Mouse (Mus musculus) CH12.LX (cell line): Measurements from ENCODE around the gene Tpsab1. TPM values are rescaled to one million over a fixed set of nuclear protein-coding genes. Genes with fewer than 3 reads are reported as not detected.

Source experiments
- DNase-seq: peaks from one replicate; pipeline ENCODE4 v3.0.0-alpha.2; 2013; ENCODE audit errors: extremely low read depth
- H3K27ac ChIP-seq: 2 replicates; pipeline ENCODE4 v1.5.1; 2012; ENCODE audit warnings: low read depth, mild to moderate bottlenecking, control low read depth, moderate library complexity; ENCODE audit not compliant: insufficient read depth
- H3K27me3 ChIP-seq: replicated peaks from 2 replicates; pipeline ENCODE3; 2012; ENCODE audit warnings: inconsistent platforms
- H3K36me3 ChIP-seq, 2 experiments: replicated peaks in 1 of 2; 2 replicates each; pipeline versions ENCODE3 to v1.6.1; 2012; ENCODE audit warnings: inconsistent platforms in 1 of 2, low read length in 1 of 2, mild to moderate bottlenecking in 1 of 2, mixed read lengths in 1 of 2, moderate library complexity in 1 of 2; ENCODE audit not compliant: control insufficient read depth in 1 of 2, insufficient read depth in 1 of 2
- H3K4me1 ChIP-seq, 2 experiments: 2 replicates each; pipeline ENCODE4 v1.6.1; 2012; ENCODE audit warnings: inconsistent platforms in 1 of 2, moderate library complexity in 1 of 2; ENCODE audit not compliant: insufficient read depth in 2 of 2, control insufficient read depth in 1 of 2
- H3K4me2 ChIP-seq: 2 replicates; pipeline ENCODE4 v1.6.1; 2012; ENCODE audit warnings: low read depth, mild to moderate bottlenecking, control low read depth; ENCODE audit not compliant: poor library complexity, insufficient read depth, severe bottlenecking
- H3K4me3 ChIP-seq, 3 experiments: fragments of 150-350 bp in 1 of 3; sonication (generic) in 1 of 3; replicated peaks in 1 of 3; 2 replicates each; pipeline versions ENCODE3 to v1.5.1; 2011 to 2012; ENCODE audit warnings: low read depth in 2 of 3, low read length in 2 of 3, mild to moderate bottlenecking in 2 of 3, moderate library complexity in 2 of 3, control low read depth in 1 of 3, improper control_type of control experiment in 1 of 3, inconsistent platforms in 1 of 3, mixed read lengths in 1 of 3; ENCODE audit not compliant: poor library complexity in 1 of 3
- H3K79me2 ChIP-seq: replicated peaks from 2 replicates; pipeline ENCODE4 v1.6.1; 2012; ENCODE audit warnings: mild to moderate bottlenecking, moderate library complexity; ENCODE audit not compliant: control insufficient read depth, poor library complexity, insufficient read depth, severe bottlenecking; ENCODE audit errors: extremely low read depth
- H3K9ac ChIP-seq: 2 replicates; pipeline ENCODE4 v1.6.1; 2012; ENCODE audit warnings: low read depth, mild to moderate bottlenecking, control low read depth, moderate library complexity; ENCODE audit not compliant: insufficient read depth
- H3K9me3 ChIP-seq: replicated peaks from 2 replicates; pipeline ENCODE3; 2012; ENCODE audit warnings: low read length, inconsistent platforms, mixed read lengths
- CHD1 ChIP-seq: IDR thresholded peaks from 2 replicates; pipeline ENCODE4 v1.6.1; 2012; ENCODE audit warnings: low read depth, low read length, improper control_type of control experiment, inconsistent platforms
- CTCF ChIP-seq, 2 experiments: IDR thresholded peaks in 1 of 2; conservative IDR thresholded peaks in 1 of 2; 2 replicates each; pipeline ENCODE4 v1.5.1; 2011 to 2012; ENCODE audit warnings: low read depth in 2 of 2, low read length in 2 of 2, improper control_type of control experiment in 1 of 2, inconsistent platforms in 1 of 2, mild to moderate bottlenecking in 1 of 2, moderate library complexity in 1 of 2
- E2F4 ChIP-seq: IDR thresholded peaks from 2 replicates; pipeline ENCODE4 v1.6.1; 2011; ENCODE audit warnings: low read depth, low read length, improper control_type of control experiment; ENCODE audit not compliant: insufficient replicate concordance
- ETS1 ChIP-seq: conservative IDR thresholded peaks from 2 replicates; pipeline ENCODE4 v1.6.1; 2012; ENCODE audit warnings: low read depth, mild to moderate bottlenecking, inconsistent platforms, low read length, improper control_type of control experiment, moderate library complexity
- HCFC1 ChIP-seq: IDR thresholded peaks from 2 replicates; pipeline ENCODE4 v1.6.1; 2012; ENCODE audit warnings: low read depth, mild to moderate bottlenecking, inconsistent platforms, low read length, improper control_type of control experiment
- IRF4 ChIP-seq: IDR thresholded peaks from 2 replicates; pipeline ENCODE4 v1.6.1; 2014; ENCODE audit warnings: low read depth, mild to moderate bottlenecking, inconsistent platforms, low read length, improper control_type of control experiment
- JUN ChIP-seq: IDR thresholded peaks from 2 replicates; pipeline ENCODE4 v1.6.1; 2011; ENCODE audit warnings: low read depth, mild to moderate bottlenecking, low read length, improper control_type of control experiment, moderate library complexity; ENCODE audit not compliant: insufficient read depth
- JUND ChIP-seq: conservative IDR thresholded peaks from 2 replicates; pipeline ENCODE4 v1.6.1; 2011; ENCODE audit warnings: low read depth, low read length, improper control_type of control experiment
- KAT2A ChIP-seq: IDR thresholded peaks from 2 replicates; pipeline ENCODE4 v1.6.1; 2012; ENCODE audit warnings: low read length, improper control_type of control experiment, inconsistent platforms; ENCODE audit not compliant: insufficient replicate concordance
- MAX ChIP-seq: IDR thresholded peaks from 2 replicates; pipeline ENCODE4 v1.6.1; 2011; ENCODE audit warnings: low read length, improper control_type of control experiment
- MAZ ChIP-seq: IDR thresholded peaks from 2 replicates; pipeline ENCODE4 v1.6.1; 2012; ENCODE audit warnings: low read depth, mild to moderate bottlenecking, inconsistent platforms, low read length, improper control_type of control experiment, moderate library complexity
- MEF2A ChIP-seq: IDR thresholded peaks from 2 replicates; pipeline ENCODE4 v1.6.1; 2014; ENCODE audit warnings: low read depth, mild to moderate bottlenecking, inconsistent platforms, low read length, improper control_type of control experiment, borderline replicate concordance
- MXI1 ChIP-seq: IDR thresholded peaks from 2 replicates; pipeline ENCODE4 v1.6.1; 2011; ENCODE audit warnings: mild to moderate bottlenecking, low read depth, low read length, improper control_type of control experiment
- NELFE ChIP-seq: IDR thresholded peaks from 2 replicates; pipeline ENCODE4 v1.6.1; 2011; ENCODE audit warnings: low read depth, low read length, improper control_type of control experiment
- NRF1 ChIP-seq: IDR thresholded peaks from 2 replicates; pipeline ENCODE4 v1.6.1; 2014; ENCODE audit warnings: low read depth, mild to moderate bottlenecking, inconsistent platforms, low read length, improper control_type of control experiment, moderate library complexity
- POLR2A ChIP-seq: IDR thresholded peaks from 2 replicates; pipeline ENCODE4 v1.6.1; 2011; ENCODE audit warnings: low read depth, mild to moderate bottlenecking, improper control_type of control experiment, low read length
- POLR2AphosphoS2 ChIP-seq: IDR thresholded peaks from 2 replicates; pipeline ENCODE4 v1.6.1; 2011; ENCODE audit warnings: low read depth, low read length, improper control_type of control experiment
- RCOR1 ChIP-seq: conservative IDR thresholded peaks from 2 replicates; pipeline ENCODE4 v1.6.1; 2012; ENCODE audit warnings: low read depth, mild to moderate bottlenecking, inconsistent platforms, low read length, improper control_type of control experiment
- SIN3A ChIP-seq: IDR thresholded peaks from 2 replicates; pipeline ENCODE4 v1.6.1; 2012; ENCODE audit warnings: low read length, improper control_type of control experiment, inconsistent platforms
- TBP ChIP-seq: conservative IDR thresholded peaks from 2 replicates; pipeline ENCODE4 v1.6.1; 2011; ENCODE audit warnings: low read depth, low read length, improper control_type of control experiment
- TCF12 ChIP-seq: IDR thresholded peaks from 2 replicates; pipeline ENCODE4 v1.6.1; 2014; ENCODE audit warnings: low read depth, mild to moderate bottlenecking, inconsistent platforms, low read length, improper control_type of control experiment
- USF2 ChIP-seq: conservative IDR thresholded peaks from 2 replicates; pipeline ENCODE4 v1.6.1; 2011; ENCODE audit warnings: low read depth, low read length, improper control_type of control experiment
- ZKSCAN1 ChIP-seq: IDR thresholded peaks from 2 replicates; pipeline ENCODE4 v1.6.1; 2012; ENCODE audit warnings: low read depth, inconsistent platforms, low read length, improper control_type of control experiment, borderline replicate concordance
- ZMIZ1 ChIP-seq: IDR thresholded peaks from 2 replicates; pipeline ENCODE4 v1.6.1; 2012; ENCODE audit warnings: low read depth, mild to moderate bottlenecking, inconsistent platforms, low read length, improper control_type of control experiment
- ZNF384 ChIP-seq: IDR thresholded peaks from 2 replicates; pipeline ENCODE4 v1.6.1; 2012; ENCODE audit warnings: low read depth, low read length, improper control_type of control experiment, inconsistent platforms
- dilution Hi-C: fragments of 300-500 bp; cut with MboI; formaldehyde crosslinking; loops from 2 replicates; pipeline ENCODE4 v1.14.3; 2020; ENCODE audit warnings: low sequenced_read_pairs; ENCODE audit not compliant: extremely low pct_unique_long_range_greater_than_20kb, extremely low pct_ligation_motif_present
- in situ Hi-C: fragments of 300-500 bp; cut with MboI; formaldehyde crosslinking; loops from 3 replicates; pipeline ENCODE4 v1.14.3; 2019; ENCODE audit warnings: low sequenced_read_pairs, low pct_ligation_motif_present, low pct_unique_long_range_greater_than_20kb, mixed read lengths
- polyA plus RNA-seq: library from polyadenylated mRNA; unstranded; fragments of >175 nt; gene quantifications from 2 replicates; pipeline ENCODE4 v1.2.1, GENCODE M21; 2012; ENCODE audit warnings: low read depth; ENCODE audit not compliant: insufficient read length
- total RNA-seq, 2 experiments: library from RNA; depleted of rRNA; stranded (reverse); fragments of 300-350 nt in 1 of 2; fragments of >200 nt in 1 of 2; gene quantifications; 2 replicates each; pipeline ENCODE4 v1.2.3; 2012 to 2014

Gene Tpsab1
- total and polyA plus RNA-seq, 3 experiments = not detected

- no peaks in the 10 kb centered on the region for H3K9me3 ChIP-seq
- in situ Hi-C loops (no loop called here), dilution Hi-C loops (no loop called here)
- no peak overlapping the region for H3K4me2 ChIP-seq
- TF ChIP-seq TCF12 = no peak
- TF ChIP-seq JUN = no peak
- TF ChIP-seq MEF2A = no peak
- TF ChIP-seq ETS1 = no peak
- no peak for TF ChIP-seq MXI1
- no peak for TF ChIP-seq RCOR1
- no peak for TF ChIP-seq KAT2A
- no peak for TF ChIP-seq POLR2AphosphoS2
- TF ChIP-seq ZMIZ1 = no peak
- no peak for TF ChIP-seq HCFC1
- no peak for TF ChIP-seq ZNF384
- no peak for TF ChIP-seq ZKSCAN1
- H3K27ac ChIP-seq = no peak overlapping the region
- H3K36me3 ChIP-seq = no peaks in the 10 kb centered on the region
- no peak overlapping the region for H3K4me3 ChIP-seq
- no peaks in the 10 kb centered on the region for H3K4me1 ChIP-seq
- H3K9ac ChIP-seq = no peak overlapping the region
- no peaks in the 10 kb centered on the region for H3K79me2 ChIP-seq
- DNase-seq = no peak
- H3K27me3 ChIP-seq = peaks cover 65% of the 10 kb centered on the region
Measured at GRCm38 (mm10) chr17:25322930-25323329, 22.4 kb downstream of the Tpsab1 start.

- no peak for DNase-seq
- Histone ChIP-seq H3K4me2 (no peak overlapping the region), H3K36me3 (no peaks in the 10 kb centered on the region), H3K79me2 (no peaks in the 10 kb centered on the region), H3K9me3 (no peaks in the 10 kb centered on the region), H3K4me1 (no peaks in the 10 kb centered on the region), H3K9ac (no peak overlapping the region), H3K4me3 (no peak overlapping the region), H3K27ac (no peak overlapping the region), H3K27me3 (peaks cover 76% of the 10 kb centered on the region)
- no peak for TF ChIP-seq JUND
- TF ChIP-seq USF2 = no peak
- no peak for TF ChIP-seq MXI1
- dilution Hi-C loops (no loop called here), in situ Hi-C loops (no loop called here)
Measured at GRCm38 (mm10) chr17:25320819-25321218, 24.5 kb downstream of the Tpsab1 start.

GRCm38 (mm10) chr17:25318354-25318753 lies 27.0 kb downstream of the Tpsab1 start, which contains the start of gene Prss29:
Prss29 (plus strand) TSS chr17:25318654.
- no peak for TF ChIP-seq CTCF (conservative IDR thresholded peaks at IDR 0.05 in 1 of 2, IDR thresholded peaks at IDR 0.05 in 1 of 2; ENCODE audit: low read depth in 2 of 2, low read length in 2 of 2)
- TF ChIP-seq NELFE = no peak
- no peak for TF ChIP-seq MEF2A
- TF ChIP-seq RCOR1 = no peak
- TF ChIP-seq MAX = no peak
- no peak for TF ChIP-seq NRF1
- no peak for TF ChIP-seq ETS1
- TF ChIP-seq IRF4 = no peak
- TF ChIP-seq ZNF384 = no peak
- TF ChIP-seq SIN3A = no peak
- no peak for TF ChIP-seq MAZ
- TF ChIP-seq TBP = no peak
- TF ChIP-seq CHD1 = no peak
- no peak for TF ChIP-seq ZMIZ1
- TF ChIP-seq E2F4 = no peak
- TF ChIP-seq POLR2A = no peak
- no peak for TF ChIP-seq MXI1
- TF ChIP-seq, all 38 proteins: peak for 0
- Histone ChIP-seq H3K4me1 (no peaks in the 10 kb centered on the region), H3K4me2 (no peak within 1 kb of the TSS), H3K27ac (no peak within 1 kb of the TSS), H3K27me3 (peaks cover 88% of the 10 kb centered on the region), H3K9ac (no peak within 1 kb of the TSS), H3K4me3 (no peak within 1 kb of the TSS), H3K36me3 (no peaks in the 10 kb centered on the region), H3K79me2 (no peaks in the 10 kb centered on the region), H3K9me3 (no peaks in the 10 kb centered on the region)
- dilution Hi-C loops (no loop called here), in situ Hi-C loops (no loop called here)
- no peak for DNase-seq
